Mouse (Mus musculus): Measurements from ENCODE around the gene Gm20388.

GRCm38 (mm10) chr8:121273195-121273594 is 1362.6 kb downstream of the Gm20388 start:
- TF ChIP-seq POLR2A (IDR thresholded peaks at IDR 0.05; ENCODE audit: low read depth, low read length): no peak
- TF ChIP-seq CTCF (conservative IDR thresholded peaks at IDR 0.05; ENCODE audit: insufficient read depth, insufficient read length, low read depth, low read length): no peak

All from kidney, adult 2 months (tissue).